ENCODE assay signal across 20 mouse cellular contexts in genomic region chr8:91375054-91375938, GRCm38 (mm10).
DNase-seq lines count a peak whose midpoint lies in the region; ATAC-seq lines count a peak whose summit lies in the region.
"Had no signal": no experiment of that assay in that cellular context is flagged by ENCODE, and none has a peak within 500 bp of the region (broad histone marks: within the 10 kb centered on the region; RNA-seq: fewer than 3 reads in every experiment).

No protein-coding gene starts in this region.

- H3K4me2 ChIP-seq in hindbrain, embryonic 16.5 days (ENCODE audit: low read length) = no peak overlapping the region
- H3K4me2 ChIP-seq in midbrain, embryonic 13.5 days (replicated peaks) = no peak overlapping the region
- H3K4me2 ChIP-seq in midbrain, embryonic 16.5 days (ENCODE audit: low read length) = no peak overlapping the region
- H3K4me2 ChIP-seq in limb, embryonic 12.5 days = no peak overlapping the region
- H3K4me2 ChIP-seq: forebrain, embryonic 12.5 days; heart, embryonic 15.5 days; intestine, embryonic 15.5 days; liver, embryonic 11.5 days; lung, embryonic 14.5 days; stomach, embryonic 15.5 days had no signal

- DNase-seq in hindbrain, embryonic 10.5 days (ENCODE audit: low spot score) = no peak
- no peak for DNase-seq in embryonic facial prominence, embryonic 10.5 days (ENCODE audit: low spot score)
- no peak for DNase-seq in urinary bladder, postnatal 14 days (ENCODE audit: low spot score)
- DNase-seq: cerebellum, adult 9-11 months; lung, embryonic 14.5 days; midbrain, embryonic 14.5 days; spleen, adult 18-20 months; thymus, adult 2 months had no signal

- ATAC-seq in hindbrain, embryonic 16.5 days = no peak
- no peak for ATAC-seq in midbrain, embryonic 13.5 days
- no peak for ATAC-seq in midbrain, embryonic 16.5 days
- ATAC-seq in limb, embryonic 12.5 days (ENCODE audit: insufficient number of reproducible peaks, insufficient read depth, low FRiP score, low TSS enrichment, low read depth) = no peak
- ATAC-seq in activated CD4-positive, CD25-positive, alpha-beta regulatory T cell, adult 4 months = no peak
- ATAC-seq: intestine, embryonic 15.5 days; Patski had no signal

- H3K4me3 ChIP-seq in hindbrain, embryonic 10.5 days = no peak overlapping the region
- no peak overlapping the region for H3K4me3 ChIP-seq in hindbrain, embryonic 16.5 days (ENCODE audit: low read length)
- H3K4me3 ChIP-seq in midbrain, embryonic 13.5 days (replicated peaks) = no peak overlapping the region
- H3K4me3 ChIP-seq in midbrain, embryonic 16.5 days (ENCODE audit: low read depth, low read length) = no peak overlapping the region
- H3K4me3 ChIP-seq in embryonic facial prominence, embryonic 10.5 days = no peak overlapping the region
- no peak overlapping the region for H3K4me3 ChIP-seq in limb, embryonic 12.5 days (replicated peaks)
- H3K4me3 ChIP-seq: forebrain, embryonic 12.5 days; heart, embryonic 15.5 days; intestine, embryonic 15.5 days; stomach, embryonic 15.5 days had no signal

- H3K27me3 ChIP-seq in hindbrain, embryonic 10.5 days (ENCODE audit: insufficient read depth, poor library complexity, severe bottlenecking) = peaks cover 29% of the 10 kb centered on the region; the same call in 1 of the 2 replicates
- H3K27me3 ChIP-seq in hindbrain, embryonic 16.5 days (replicated peaks; ENCODE audit: control insufficient read depth, insufficient read depth, low read length) = no peaks in the 10 kb centered on the region
- peaks cover 36% of the 10 kb centered on the region for H3K27me3 ChIP-seq in midbrain, embryonic 13.5 days
- no peaks in the 10 kb centered on the region for H3K27me3 ChIP-seq in midbrain, embryonic 16.5 days (ENCODE audit: control insufficient read depth, insufficient read depth, low read depth, low read length)
- H3K27me3 ChIP-seq in embryonic facial prominence, embryonic 10.5 days (replicated peaks; ENCODE audit: low read depth, poor library complexity, severe bottlenecking) = 0 out of 2 replicates have a peak, but pooled peaks cover 14% of the 10 kb centered on the region
- peaks cover 40% of the 10 kb centered on the region for H3K27me3 ChIP-seq in limb, embryonic 12.5 days
- H3K27me3 ChIP-seq: heart, embryonic 15.5 days; intestine, embryonic 15.5 days; Patski; stomach, embryonic 15.5 days had no signal

- no peak overlapping the region for H3K9ac ChIP-seq in hindbrain, embryonic 16.5 days (ENCODE audit: low read depth, low read length)
- H3K9ac ChIP-seq in midbrain, embryonic 13.5 days (replicated peaks) = 0 out of 2 replicates have a peak overlapping the region, but pooled peaks have one; percentile 33
- H3K9ac ChIP-seq in midbrain, embryonic 16.5 days (ENCODE audit: low read depth, low read length) = no peak overlapping the region
- H3K9ac ChIP-seq in limb, embryonic 12.5 days (replicated peaks) = no peak overlapping the region
- H3K9ac ChIP-seq: forebrain, embryonic 12.5 days; heart, embryonic 15.5 days; intestine, embryonic 15.5 days; lung, embryonic 14.5 days; stomach, embryonic 15.5 days had no signal

- peak overlapping the region; percentile 68 for H3K27ac ChIP-seq in hindbrain, embryonic 10.5 days
- no peak overlapping the region for H3K27ac ChIP-seq in hindbrain, embryonic 16.5 days (ENCODE audit: low read depth, low read length)
- no peak overlapping the region for H3K27ac ChIP-seq in midbrain, embryonic 13.5 days
- H3K27ac ChIP-seq in midbrain, embryonic 16.5 days (ENCODE audit: low read length) = no peak overlapping the region
- peak overlapping the region; percentile 67 for H3K27ac ChIP-seq in embryonic facial prominence, embryonic 10.5 days (replicated peaks)
- H3K27ac ChIP-seq in limb, embryonic 12.5 days = 0 out of 2 replicates have a peak overlapping the region, but pooled peaks have one; percentile 56
- H3K27ac ChIP-seq: forebrain, embryonic 12.5 days; heart, embryonic 15.5 days; intestine, embryonic 15.5 days; macrophage; stomach, embryonic 15.5 days had no signal

- H3K9me3 ChIP-seq in hindbrain, embryonic 10.5 days = no peaks in the 10 kb centered on the region
- no peaks in the 10 kb centered on the region for H3K9me3 ChIP-seq in hindbrain, embryonic 16.5 days (ENCODE audit: control insufficient read depth, low read length)
- no peaks in the 10 kb centered on the region for H3K9me3 ChIP-seq in midbrain, embryonic 13.5 days
- H3K9me3 ChIP-seq in midbrain, embryonic 16.5 days (replicated peaks; ENCODE audit: control insufficient read depth, low read length, poor library complexity, severe bottlenecking) = no peaks in the 10 kb centered on the region
- H3K9me3 ChIP-seq in embryonic facial prominence, embryonic 10.5 days = no peaks in the 10 kb centered on the region
- no peaks in the 10 kb centered on the region for H3K9me3 ChIP-seq in limb, embryonic 12.5 days
- H3K9me3 ChIP-seq: forebrain, embryonic 12.5 days; heart, embryonic 15.5 days; intestine, embryonic 15.5 days; stomach, embryonic 15.5 days had no signal

- 39% methylated on average over 20 of the region's 20 CpGs for WGBS in hindbrain, embryonic 10.5 days
- 42% methylated on average over 20 of the region's 20 CpGs for WGBS in hindbrain, embryonic 16.5 days
- 42% methylated on average over 20 of the region's 20 CpGs for WGBS in midbrain, embryonic 13.5 days
- 49% methylated on average over 20 of the region's 20 CpGs for WGBS in midbrain, embryonic 16.5 days
- WGBS in embryonic facial prominence, embryonic 10.5 days = 45% methylated on average over 20 of the region's 20 CpGs
- WGBS in limb, embryonic 12.5 days = 47% methylated on average over 20 of the region's 20 CpGs

- no peaks in the 10 kb centered on the region for H3K36me3 ChIP-seq in hindbrain, embryonic 10.5 days
- H3K36me3 ChIP-seq in hindbrain, embryonic 16.5 days (ENCODE audit: control insufficient read depth, insufficient read depth, low read length) = no peaks in the 10 kb centered on the region
- H3K36me3 ChIP-seq in midbrain, embryonic 13.5 days = no peaks in the 10 kb centered on the region
- H3K36me3 ChIP-seq in midbrain, embryonic 16.5 days (ENCODE audit: control insufficient read depth, insufficient read depth, low read length) = no peaks in the 10 kb centered on the region
- H3K36me3 ChIP-seq in embryonic facial prominence, embryonic 10.5 days (replicated peaks) = no peaks in the 10 kb centered on the region
- H3K36me3 ChIP-seq in limb, embryonic 12.5 days = no peaks in the 10 kb centered on the region
- H3K36me3 ChIP-seq: forebrain, embryonic 12.5 days; heart, embryonic 15.5 days; intestine, embryonic 15.5 days; stomach, embryonic 15.5 days had no signal

- peaks cover 87% of the 10 kb centered on the region for H3K4me1 ChIP-seq in hindbrain, embryonic 10.5 days (replicated peaks)
- H3K4me1 ChIP-seq in hindbrain, embryonic 16.5 days (ENCODE audit: control insufficient read depth, insufficient read depth, low read depth, low read length) = peaks cover 2% of the 10 kb centered on the region
- H3K4me1 ChIP-seq in midbrain, embryonic 13.5 days (replicated peaks) = peaks cover 79% of the 10 kb centered on the region
- H3K4me1 ChIP-seq in midbrain, embryonic 16.5 days (ENCODE audit: control insufficient read depth, insufficient read depth, low read length) = peaks cover 19% of the 10 kb centered on the region
- H3K4me1 ChIP-seq in embryonic facial prominence, embryonic 10.5 days = peaks cover 68% of the 10 kb centered on the region
- peaks cover 56% of the 10 kb centered on the region for H3K4me1 ChIP-seq in limb, embryonic 12.5 days (replicated peaks)

Comparison
In these comparisons a context has a peak if more than half of its experiments do, and no peak if none do; other contexts are left out.
1. H3K27ac ChIP-seq: peak in hindbrain, embryonic 10.5 days (single experiment), embryonic facial prominence, embryonic 10.5 days (single experiment) and limb, embryonic 12.5 days (single experiment); none in hindbrain, embryonic 16.5 days (single experiment), midbrain, embryonic 13.5 days (single experiment) and midbrain, embryonic 16.5 days (single experiment).